Mouse (Mus musculus): ENCODE results near the gene Zfc3h1.

The Zfc3h1 gene

GRCm38 (mm10) chr10:115385018-115386002 lies 551 bp downstream of the Zfc3h1 start:
- peak; percentile 54 for DNase-seq (ENCODE audit: low spot score)

- DNase-seq (ENCODE audit: low spot score), result no peak
Measured at GRCm38 (mm10) chr10:115387891-115388290, 3.1 kb downstream of the Zfc3h1 start.

- DNase-seq (ENCODE audit: low spot score), result no peak
Measured at GRCm38 (mm10) chr10:115391076-115391475, 6.3 kb downstream of the Zfc3h1 start.

GRCm38 (mm10) chr10:115391896-115392295 lies 7.1 kb downstream of the Zfc3h1 start:
- DNase-seq (ENCODE audit: low spot score), result no peak

GRCm38 (mm10) chr10:115406393-115406792 lies 21.6 kb downstream of the Zfc3h1 start:
- DNase-seq (ENCODE audit: low spot score), result peak; percentile 50

GRCm38 (mm10) chr10:115413496-115413895 lies 28.7 kb downstream of the Zfc3h1 start:
- no peak for DNase-seq (ENCODE audit: low spot score)

GRCm38 (mm10) chr10:115414056-115414455 lies 29.3 kb downstream of the Zfc3h1 start:
- no peak for DNase-seq (ENCODE audit: low spot score)

- DNase-seq (ENCODE audit: low spot score), result no peak
Measured at GRCm38 (mm10) chr10:115421976-115422375, 37.2 kb downstream of the Zfc3h1 start.

GRCm38 (mm10) chr10:115425351-115425750 lies 40.6 kb downstream of the Zfc3h1 start:
- no peak for DNase-seq (ENCODE audit: low spot score)

GRCm38 (mm10) chr10:115437286-115437685 lies 52.5 kb downstream of the Zfc3h1 start:
- DNase-seq (ENCODE audit: low spot score), result no peak

- no peak for DNase-seq (ENCODE audit: low spot score)
Measured at GRCm38 (mm10) chr10:115448614-115449013, 63.9 kb downstream of the Zfc3h1 start.

- DNase-seq (ENCODE audit: low spot score), result no peak
Measured at GRCm38 (mm10) chr10:115457368-115458021, 72.7 kb downstream of the Zfc3h1 start.

GRCm38 (mm10) chr10:115462646-115463045 lies 77.9 kb downstream of the Zfc3h1 start:
- no peak for DNase-seq (ENCODE audit: low spot score)

- no peak for DNase-seq (ENCODE audit: low spot score)
Measured at GRCm38 (mm10) chr10:115465072-115465471, 80.3 kb downstream of the Zfc3h1 start.

GRCm38 (mm10) chr10:115465778-115466177 lies 81.0 kb downstream of the Zfc3h1 start:
- no peak for DNase-seq (ENCODE audit: low spot score)

- no peak for DNase-seq (ENCODE audit: low spot score)
Measured at GRCm38 (mm10) chr10:115467985-115468384, 83.2 kb downstream of the Zfc3h1 start.

- no peak for DNase-seq (ENCODE audit: low spot score)
Measured at GRCm38 (mm10) chr10:115468632-115469031, 83.9 kb downstream of the Zfc3h1 start.

GRCm38 (mm10) chr10:115469040-115469439 lies 84.3 kb downstream of the Zfc3h1 start:
- DNase-seq (ENCODE audit: low spot score), result no peak

- no peak for DNase-seq (ENCODE audit: low spot score)
Measured at GRCm38 (mm10) chr10:115470621-115471334, 86.0 kb downstream of the Zfc3h1 start.

- DNase-seq (ENCODE audit: low spot score), result no peak
Measured at GRCm38 (mm10) chr10:115473213-115473961, 88.6 kb downstream of the Zfc3h1 start.

GRCm38 (mm10) chr10:115475000-115475550 lies 90.3 kb downstream of the Zfc3h1 start:
- DNase-seq (ENCODE audit: low spot score), result no peak

All from urinary bladder, postnatal 25 days (tissue).